Mouse (Mus musculus) testis, adult 2 months (tissue): ENCODE measurements around the gene Plppr1.

Experiments used
- CTCF ChIP-seq: fragments of 200-500 bp; IDR thresholded peaks from 2 replicates; pipeline ENCODE4 v1.5.1; 2012; ENCODE audit warnings: low read depth, mild to moderate bottlenecking, inconsistent platforms, low read length, moderate library complexity; ENCODE audit not compliant: control insufficient read depth, insufficient read depth, insufficient replicate concordance
- POLR2A ChIP-seq: fragments of 200-500 bp; IDR thresholded peaks from 2 replicates; pipeline ENCODE4 v1.6.1; 2012; ENCODE audit warnings: low read depth, mild to moderate bottlenecking, inconsistent platforms, low read length, moderate library complexity; ENCODE audit not compliant: control insufficient read depth

GRCm38 (mm10) chr4:49238111-49238510 is 179.0 kb downstream of the Plppr1 start:
- TF ChIP-seq POLR2A (no peak), CTCF (no peak)
